Mouse (Mus musculus): Measurements from ENCODE around the gene Selenbp1.
"Not testable (repeated sequence)": the region's sequence is repeated elsewhere in the genome, so short reads cannot be mapped to it uniquely, and the experiment has no call there.

Selenbp1 gene

DNA sequence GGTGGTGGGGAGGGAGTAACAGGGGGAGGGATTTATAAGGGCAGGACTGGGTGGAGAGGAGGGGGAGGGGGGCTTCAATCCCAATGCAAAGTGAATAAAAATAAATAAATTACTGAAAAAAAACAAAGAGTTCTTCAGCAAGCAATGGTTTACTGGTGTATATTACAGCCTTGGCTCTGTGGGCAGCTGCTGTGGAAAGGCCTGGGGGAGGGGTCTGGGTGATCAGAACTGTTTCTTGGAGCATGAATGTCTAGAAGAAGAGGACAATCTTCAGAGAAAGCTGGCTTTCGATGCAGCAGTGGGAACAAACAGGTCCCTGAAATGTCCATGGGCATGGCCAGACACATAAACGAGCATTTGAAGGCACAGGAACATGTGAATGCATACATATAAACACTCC lies 577 bp upstream of the Selenbp1 start:
- not testable (repeated sequence) for DNase-seq (ENCODE audit: low read depth, low spot score)

DNA sequence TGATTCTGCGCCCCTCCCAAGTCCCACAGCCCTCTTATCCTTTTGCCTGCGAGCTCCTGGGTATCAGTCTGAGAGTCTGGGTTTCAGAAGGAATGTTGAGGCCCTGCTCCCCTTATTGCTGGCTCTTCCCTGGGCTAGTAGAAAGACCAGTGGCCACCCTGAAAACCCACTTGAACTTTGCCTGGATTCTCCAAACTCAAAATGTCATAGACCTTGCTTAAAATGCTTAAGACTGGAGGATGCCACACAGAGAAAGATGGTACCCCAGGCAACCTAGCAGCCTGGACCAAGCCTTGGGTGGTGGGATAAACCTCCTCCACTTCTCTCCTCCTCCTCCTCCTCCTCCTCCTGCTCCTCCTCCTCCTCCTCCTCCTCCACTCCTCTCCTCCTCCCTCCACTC lies 748 bp downstream of the Selenbp1 start:
- not testable (repeated sequence) for DNase-seq (ENCODE audit: low read depth, low spot score)

DNA sequence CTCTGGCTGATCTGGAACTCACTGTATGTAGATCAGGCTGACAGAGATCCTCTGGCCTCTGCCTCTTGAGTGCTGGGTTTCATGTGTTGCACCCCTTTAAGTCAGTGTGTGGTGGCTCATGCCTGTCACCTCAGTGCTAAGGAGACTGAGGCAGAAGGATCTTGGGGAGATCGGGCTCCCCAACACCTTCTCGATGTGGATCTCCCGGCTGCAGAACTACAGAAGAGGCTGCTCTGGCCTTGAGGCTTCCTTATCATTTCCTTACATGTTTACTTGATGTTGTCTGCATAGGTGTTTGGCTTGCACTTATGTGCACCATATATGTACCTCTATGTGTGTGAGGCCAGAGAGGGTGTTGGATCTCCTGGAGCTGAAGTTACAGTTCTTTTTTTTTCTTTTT lies 1.7 kb downstream of the Selenbp1 start:
- not testable (repeated sequence) for DNase-seq (ENCODE audit: low read depth, low spot score)

DNA sequence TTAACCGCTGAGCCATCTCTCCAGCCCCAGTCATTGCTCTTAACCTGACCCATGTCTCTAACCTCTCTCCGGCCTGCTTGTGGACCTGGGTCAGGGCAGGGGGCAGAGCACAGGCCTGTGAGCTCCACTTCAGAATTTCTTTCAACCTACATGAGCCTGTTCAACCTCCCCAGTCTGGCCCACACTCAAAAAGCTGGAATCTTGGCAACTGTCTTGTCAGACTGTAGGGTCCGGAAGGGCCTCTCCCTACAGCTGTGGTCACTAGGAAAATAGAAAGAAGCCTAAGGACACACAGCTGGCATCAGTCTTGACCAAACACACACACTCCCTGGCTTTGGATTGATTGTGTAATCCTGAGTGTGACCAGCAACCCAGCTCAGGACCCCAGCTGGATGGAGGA lies 2.5 kb downstream of the Selenbp1 start:
- DNase-seq (ENCODE audit: low read depth, low spot score): not testable (repeated sequence)

DNA sequence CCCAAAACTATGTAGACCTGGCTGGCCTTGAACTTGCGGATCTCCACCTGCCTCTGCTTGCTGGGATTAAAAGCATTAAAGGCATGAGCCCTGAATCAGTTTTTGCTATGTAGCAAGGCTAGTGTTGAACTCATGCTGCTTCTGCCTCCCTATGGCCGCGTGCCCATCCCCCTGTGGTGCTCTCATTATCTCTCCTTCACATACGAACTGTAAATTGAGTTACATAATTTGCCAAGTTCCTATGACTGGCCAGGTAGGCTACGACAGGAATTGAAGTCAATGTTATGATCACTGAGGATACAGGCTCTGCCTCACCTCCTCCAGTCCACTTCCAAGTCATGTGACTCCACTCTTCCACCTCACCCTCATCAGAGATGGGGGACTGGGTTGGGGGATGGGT lies 3.3 kb downstream of the Selenbp1 start:
- not testable (repeated sequence) for DNase-seq (ENCODE audit: low read depth, low spot score)

DNA sequence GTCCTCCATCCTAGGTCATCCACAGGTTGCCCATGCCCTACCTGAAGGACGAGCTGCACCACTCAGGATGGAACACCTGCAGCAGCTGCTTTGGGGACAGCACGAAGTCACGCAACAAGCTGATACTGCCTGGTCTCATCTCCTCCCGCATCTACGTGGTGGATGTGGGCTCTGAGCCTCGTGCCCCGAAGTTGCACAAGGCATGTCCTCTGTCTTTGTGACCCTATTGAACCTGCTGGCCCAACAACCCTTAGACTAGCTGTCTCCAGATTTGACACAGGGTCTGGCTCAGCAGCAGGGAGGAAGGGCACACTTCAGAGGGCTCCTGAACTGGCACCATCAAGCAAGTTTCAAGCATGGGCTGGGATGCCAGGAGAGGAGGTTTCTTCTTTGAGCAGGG lies 4.3 kb downstream of the Selenbp1 start:
- DNase-seq (ENCODE audit: low read depth, low spot score): not testable (repeated sequence)

DNA sequence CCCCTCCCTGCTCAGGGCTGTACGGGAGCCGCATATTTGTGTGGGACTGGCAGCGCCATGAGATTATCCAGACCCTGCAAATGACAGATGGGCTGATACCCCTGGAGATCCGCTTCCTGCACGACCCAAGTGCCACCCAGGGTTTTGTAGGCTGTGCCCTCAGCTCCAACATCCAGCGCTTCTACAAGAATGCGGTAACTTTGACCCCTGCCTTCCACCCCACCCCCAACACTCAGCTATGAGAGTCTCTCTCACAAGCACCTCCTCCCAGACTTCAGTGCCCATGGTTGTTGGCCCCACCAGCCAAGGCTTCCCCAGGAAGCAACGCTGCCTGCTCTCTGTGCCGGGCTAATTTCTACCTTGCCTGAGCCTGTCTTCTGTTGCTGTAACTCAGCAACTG lies 7.2 kb downstream of the Selenbp1 start:
- not testable (repeated sequence) for DNase-seq (ENCODE audit: low read depth, low spot score)

DNA sequence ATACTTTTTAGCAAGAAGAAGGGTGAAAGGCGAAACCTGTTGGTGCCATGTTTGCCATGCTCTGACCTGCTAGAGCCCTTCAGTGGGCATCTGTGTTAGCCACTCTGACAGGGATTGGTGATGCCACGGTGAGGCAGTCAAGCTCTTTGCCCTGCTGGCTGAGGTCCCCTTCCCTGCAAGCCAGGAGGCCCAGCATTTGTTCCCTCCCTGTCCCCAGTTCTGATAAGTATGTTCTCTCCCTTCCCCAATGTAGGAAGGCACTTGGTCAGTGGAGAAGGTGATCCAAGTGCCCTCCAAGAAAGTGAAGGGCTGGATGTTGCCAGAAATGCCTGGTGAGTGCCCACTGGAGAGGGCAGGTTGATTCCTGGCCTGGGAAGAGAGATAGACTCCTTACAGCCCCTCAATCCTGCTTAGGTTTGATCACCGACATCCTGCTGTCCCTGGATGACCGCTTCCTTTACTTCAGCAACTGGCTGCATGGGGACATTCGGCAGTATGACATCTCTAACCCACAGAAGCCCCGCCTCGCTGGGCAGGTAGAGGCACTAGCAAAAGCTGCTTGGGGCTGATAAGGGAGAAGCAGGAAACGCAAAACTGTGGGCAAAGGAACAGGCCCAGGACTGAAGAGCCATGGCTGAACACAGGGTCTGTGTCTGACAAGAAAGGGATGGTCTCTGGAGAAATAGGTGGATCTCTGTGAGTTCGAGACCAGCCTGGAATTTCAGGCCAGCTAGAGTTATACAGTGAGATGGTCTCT lies 9.5 kb downstream of the Selenbp1 start:
- DNase-seq (ENCODE audit: low read depth, low spot score): not testable (repeated sequence)

DNA sequence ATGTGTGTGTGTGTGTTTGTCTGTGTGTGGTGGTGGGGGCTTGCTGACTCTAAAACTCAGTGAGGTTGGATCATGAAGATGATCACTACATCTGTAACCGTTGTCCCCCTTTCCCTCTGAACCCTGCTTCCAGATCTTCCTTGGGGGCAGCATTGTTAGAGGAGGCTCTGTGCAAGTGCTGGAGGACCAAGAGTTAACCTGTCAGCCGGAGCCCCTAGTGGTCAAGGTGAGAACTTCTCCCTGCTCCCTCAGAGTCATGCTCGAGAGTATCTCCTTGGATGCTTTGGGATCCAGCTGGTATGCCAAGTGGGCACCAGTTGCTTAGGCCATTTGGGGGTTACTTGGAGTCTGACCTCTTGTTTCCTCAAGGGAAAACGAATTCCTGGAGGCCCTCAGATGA lies 10.8 kb downstream of the Selenbp1 start:
- not testable (repeated sequence) for DNase-seq (ENCODE audit: low read depth, low spot score)

DNA sequence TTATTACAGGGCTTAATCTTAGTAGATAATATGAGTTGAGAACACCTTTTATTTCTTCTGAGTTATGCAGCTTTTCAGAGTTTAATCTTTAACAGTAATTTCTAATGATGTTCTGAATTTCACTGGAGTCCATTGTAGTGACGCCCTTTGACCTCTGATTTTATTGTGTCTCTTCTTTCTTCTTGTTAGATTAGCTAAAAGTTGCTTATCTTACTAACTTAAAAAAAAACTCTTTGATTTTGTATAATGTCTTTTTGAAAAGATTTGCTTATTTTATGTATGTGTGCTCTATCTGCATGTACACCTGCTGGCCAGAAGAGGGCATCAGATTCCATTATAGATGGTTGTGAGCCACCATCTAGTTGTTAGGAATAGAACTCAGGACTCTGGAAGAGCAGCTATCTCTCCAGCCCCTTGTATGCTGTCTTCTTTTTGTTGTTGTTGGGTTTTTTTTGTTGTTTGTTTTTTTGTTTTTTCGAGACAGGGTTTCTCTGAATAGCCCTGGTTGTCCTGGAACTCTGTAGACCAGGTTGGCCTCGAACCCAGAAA lies 15.3 kb downstream of the Selenbp1 start:
- DNase-seq (ENCODE audit: low read depth, low spot score): peak; percentile 31

DNA sequence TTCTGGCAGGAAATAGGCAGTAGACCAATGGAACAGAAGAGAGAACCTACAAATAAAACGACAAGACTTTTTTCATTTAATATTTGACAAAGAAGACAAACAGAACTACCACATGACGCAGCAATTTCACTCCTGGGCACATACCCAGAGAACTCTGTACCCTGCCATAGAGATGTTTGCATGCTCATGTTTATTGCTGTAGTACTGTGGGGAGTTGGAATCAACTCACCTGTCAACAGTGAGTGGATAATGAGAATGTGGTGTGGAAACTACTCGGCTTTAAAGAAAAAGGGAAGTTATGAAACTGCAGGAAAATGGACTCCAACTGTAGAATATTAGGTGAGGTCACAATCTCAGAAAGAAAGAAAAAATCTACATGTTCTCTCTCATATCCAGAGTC lies 16.8 kb downstream of the Selenbp1 start:
- no peak for DNase-seq (ENCODE audit: low read depth, low spot score)

DNA sequence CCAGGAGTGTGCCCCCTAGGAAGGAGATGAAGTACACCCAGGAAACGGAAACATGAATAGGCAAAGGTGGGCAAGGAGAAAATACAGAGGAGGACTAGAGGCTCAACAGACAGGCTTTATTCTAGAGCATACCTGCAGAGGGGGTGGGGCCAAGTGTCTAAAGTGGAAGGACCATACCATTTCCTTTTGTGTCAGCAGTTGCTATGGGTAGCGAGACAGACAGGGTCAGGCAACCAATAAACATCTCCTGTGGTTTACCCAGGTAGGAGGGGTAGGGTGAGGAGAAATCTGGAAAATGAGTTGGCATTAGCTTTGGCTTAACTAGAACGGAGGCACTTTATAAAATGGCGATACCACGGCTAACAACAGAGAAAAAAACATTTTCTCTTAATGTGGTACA lies 19.9 kb downstream of the Selenbp1 start:
- DNase-seq (ENCODE audit: low read depth, low spot score): peak; percentile 67

DNA sequence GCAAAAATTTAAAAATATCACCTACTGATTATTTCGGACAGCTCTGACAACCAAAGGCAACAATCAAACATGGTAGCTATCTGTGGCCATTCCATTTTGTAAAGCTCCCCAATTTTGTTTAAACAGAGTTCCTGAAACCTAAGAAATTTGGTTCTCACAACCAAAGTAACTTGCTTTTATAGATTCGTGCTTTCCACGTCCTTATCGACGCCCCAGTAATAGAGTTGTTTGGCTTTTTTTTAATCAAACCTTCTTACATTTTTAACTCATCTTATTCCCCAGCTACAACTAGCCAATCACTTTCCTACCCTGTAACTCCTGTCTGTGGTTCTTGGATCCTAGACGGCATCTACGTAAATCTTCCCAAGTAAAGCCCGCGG lies 20.5 kb downstream of the Selenbp1 start:
- DNase-seq (ENCODE audit: low read depth, low spot score): no peak

DNA sequence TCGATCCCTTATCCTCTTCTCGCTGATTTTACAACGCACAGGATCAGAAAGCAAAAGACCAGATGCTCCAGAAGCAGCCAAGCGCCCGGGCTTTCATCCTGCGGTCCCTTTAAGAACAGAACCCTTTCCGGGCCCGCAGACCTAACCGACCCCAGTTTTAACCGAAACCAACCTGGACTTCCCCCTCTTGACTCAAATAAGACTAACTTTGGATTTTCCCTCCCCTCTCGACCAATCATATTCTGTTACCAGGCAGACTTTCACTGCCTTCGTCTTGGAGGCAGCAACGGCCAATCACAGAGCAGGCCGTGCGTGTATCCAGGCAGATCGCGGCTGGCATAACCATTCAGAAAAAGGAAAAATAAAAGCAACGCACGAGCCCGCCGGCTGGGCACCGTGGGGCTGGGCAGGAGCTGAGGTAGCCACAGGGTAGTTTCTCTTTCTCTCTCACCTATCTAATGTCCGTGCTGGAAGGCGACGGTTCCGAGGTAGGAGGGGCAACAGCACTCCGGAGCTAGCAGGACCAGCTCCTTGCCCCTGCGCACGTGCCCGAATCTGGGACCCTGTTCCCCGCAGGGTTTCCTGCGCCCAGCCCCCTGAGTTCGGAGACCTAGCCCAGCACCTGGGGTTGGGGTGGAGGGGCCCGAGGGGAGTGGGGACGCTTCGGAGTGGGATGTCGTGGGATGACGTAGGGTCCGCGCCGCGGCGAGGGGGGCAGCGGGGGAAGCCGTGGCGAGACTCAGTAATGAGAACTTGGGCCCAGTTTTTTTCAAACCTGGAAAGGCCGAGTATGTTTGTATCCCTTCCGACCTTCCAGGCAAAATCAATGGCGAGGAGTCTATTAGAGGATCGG lies 21.1 kb downstream of the Selenbp1 start, which contains the start of gene Rfx5:
Gene Rfx5, plus strand, starts transcription at position 312 of the 853 bp plus-strand sequence.
- DNase-seq (ENCODE audit: low read depth, low spot score): peak; percentile 99

DNA sequence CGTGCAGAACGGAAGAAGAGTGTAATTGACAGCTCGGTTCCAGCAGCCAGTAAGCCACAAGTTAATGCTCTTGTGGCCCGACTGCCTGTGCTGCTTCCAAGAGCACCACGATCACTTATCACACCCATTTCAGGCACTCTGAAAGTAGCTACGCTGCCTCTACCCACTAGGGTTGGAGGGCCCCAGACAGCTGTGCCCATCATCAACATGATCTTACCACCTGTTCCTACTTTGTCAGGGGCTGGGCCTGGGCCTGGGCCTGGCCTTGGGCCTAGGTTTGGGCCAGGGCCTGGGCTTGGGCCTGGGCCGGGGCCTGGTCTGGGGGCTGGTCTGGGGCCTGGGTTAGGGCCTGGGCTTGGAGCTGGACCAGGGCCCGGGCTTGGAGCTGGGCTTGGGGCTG lies 25.4 kb downstream of the Selenbp1 start:
- no peak for DNase-seq (ENCODE audit: low read depth, low spot score)

DNA sequence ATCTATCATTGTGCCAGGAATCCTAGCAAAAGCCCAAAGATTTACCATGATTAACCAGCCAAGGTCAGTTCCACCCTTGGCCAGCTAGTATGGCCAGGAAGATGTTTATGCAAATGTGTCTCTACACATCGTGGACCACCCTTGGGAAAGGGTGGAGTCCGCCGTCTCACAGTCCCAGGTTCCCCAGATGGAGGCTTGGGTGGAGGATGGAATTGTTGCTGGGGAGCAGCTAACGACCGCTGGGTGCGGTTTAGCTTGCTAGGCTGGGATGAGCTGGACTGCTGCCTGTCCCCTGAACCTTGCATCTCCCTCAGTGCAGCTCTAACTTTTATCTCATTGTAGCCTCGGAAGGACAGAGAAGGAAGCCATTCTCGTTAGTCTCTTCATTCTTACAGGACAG lies 27.0 kb downstream of the Selenbp1 start:
- no peak for DNase-seq (ENCODE audit: low read depth, low spot score)

DNA sequence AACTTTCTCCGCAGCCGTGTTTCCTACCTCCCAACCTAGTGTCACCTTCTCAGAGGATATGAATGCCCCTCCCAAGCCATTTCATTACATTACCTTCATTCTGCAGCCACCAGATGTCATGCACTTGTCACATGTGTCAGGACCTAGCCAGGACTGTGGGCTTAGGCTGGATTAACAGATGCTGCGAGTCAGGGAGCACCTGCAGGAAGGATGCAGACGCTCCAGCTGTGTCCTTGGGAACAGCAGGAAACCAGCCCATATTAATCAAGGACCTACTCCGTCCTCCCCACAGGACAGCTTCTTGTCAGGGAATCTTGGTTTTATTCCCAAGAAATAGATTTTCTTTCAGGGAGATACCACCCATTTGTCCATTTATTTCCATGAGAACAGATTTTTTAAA lies 27.5 kb downstream of the Selenbp1 start:
- DNase-seq (ENCODE audit: low read depth, low spot score): no peak

DNA sequence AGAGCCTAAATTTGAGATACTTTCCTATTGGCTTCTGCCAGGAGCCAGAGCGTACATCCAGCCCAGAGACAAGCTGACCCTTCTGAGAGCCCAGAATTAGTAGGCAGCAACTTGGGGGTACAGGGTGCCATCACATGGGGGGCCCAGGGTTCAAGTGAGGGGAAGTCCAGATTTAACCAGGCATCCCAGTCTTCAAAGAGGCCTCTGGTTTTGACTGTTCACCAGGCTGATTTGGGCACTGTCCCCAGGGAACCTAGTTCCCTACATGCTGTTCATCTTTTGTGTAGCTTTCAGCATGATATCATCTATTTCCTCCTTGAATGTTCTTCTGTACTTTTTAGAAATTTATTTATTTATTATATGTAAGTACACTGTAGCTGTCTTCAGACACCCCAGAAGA lies 32.1 kb downstream of the Selenbp1 start:
- DNase-seq (ENCODE audit: low read depth, low spot score): no peak

DNA sequence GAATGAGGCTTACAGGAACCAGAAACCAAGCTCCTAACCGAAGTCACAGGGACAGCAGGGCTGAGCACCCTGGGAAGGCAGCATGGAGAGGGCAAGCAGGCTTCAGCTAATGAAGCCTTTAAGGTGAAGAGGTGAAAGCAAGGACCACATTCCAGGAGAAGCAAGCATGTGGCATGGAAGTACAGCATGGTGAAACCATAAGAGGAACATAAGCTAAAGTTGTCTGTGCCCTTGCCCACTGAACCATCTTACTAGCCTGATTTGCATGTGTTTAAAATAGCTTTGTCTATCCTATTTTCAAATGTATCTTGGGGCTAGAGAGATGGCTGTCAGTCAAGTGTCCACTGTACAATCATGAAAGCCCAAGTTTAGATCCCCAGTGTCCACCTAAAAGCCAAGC lies 33.0 kb downstream of the Selenbp1 start:
- DNase-seq (ENCODE audit: low read depth, low spot score): no peak

DNA sequence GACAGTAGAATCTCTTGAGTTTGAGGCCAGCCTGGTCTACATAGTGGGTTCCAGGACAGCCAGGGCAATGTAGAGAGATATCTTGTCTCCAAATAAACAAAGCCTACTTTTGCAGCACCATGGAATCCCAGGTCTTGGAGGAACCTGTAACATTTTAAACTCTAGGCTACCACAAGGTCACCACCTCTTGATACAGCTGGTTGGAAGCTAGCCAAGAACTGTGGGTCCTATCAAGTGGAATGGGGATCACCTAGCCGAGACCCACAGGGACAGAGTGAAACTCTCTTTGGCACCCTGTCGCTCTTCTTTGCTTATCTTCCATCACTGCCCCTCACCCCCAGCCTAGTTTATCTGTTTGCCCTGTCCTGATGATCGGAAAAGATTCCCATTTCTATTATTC lies 39.7 kb downstream of the Selenbp1 start:
- DNase-seq (ENCODE audit: low read depth, low spot score): no peak

DNA sequence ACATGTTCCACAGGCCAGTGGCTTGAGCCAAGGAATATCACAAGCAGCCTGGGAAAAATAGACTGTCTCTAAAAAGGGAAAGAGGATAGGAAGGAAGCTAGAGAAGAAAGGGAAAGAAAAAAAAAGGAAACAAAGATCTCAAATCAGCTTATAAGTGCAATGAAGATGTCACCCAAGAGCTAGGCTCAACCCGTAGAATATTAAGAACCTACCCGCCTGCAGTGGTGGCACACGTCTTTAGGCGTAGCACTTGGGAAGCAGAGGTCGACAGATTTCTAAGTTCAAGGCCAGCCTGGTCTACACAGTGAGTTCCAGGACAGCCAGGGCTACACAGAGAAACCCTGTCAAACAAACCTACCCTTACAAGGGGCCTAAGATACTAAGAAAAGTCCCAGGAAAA lies 40.8 kb downstream of the Selenbp1 start:
- DNase-seq (ENCODE audit: low read depth, low spot score): no peak

DNA sequence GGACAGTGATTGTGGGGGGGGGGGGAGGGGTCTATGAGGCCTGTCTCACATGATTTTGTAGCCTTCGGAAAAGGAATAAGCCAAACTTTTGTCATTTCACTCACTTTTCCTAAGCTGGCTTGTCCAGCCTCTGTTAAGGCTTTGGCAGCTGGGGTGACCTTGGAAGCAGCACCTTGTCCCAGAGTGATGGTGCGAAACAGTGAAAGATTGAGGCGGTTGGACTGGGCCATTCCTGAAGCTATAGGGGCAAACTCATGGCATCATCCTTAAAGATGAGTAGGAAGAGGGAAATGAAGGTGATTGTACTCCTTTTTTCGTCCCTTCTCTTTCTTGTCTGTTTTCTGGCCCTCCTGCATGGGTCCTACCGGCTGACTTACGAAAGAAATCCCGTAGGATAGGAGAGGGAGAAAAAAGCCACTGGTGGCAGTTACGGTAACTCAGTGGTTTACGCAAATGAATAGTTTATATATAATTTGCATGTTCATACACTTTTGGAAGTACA lies 41.2 kb downstream of the Selenbp1 start:
- no peak for DNase-seq (ENCODE audit: low read depth, low spot score)

Data from brain, adult 2 months (tissue).